Mouse (Mus musculus) kidney, adult 2 months (tissue): ENCODE results near the gene Scap. TPM values are rescaled to one million over a fixed set of nuclear protein-coding genes. Genes with fewer than 3 reads are reported as not detected.
A peak's percentile ranks its signal among the peaks of the same experiment; 100 is the strongest.
"Not testable (repeated sequence)": the region's sequence is repeated elsewhere in the genome, so short reads cannot be mapped to it uniquely, and the experiment has no call there.

Experiments used
- DNase-seq: peaks from one replicate; pipeline ENCODE4 v3.0.0; 2021
- H3K27ac ChIP-seq: fragments of 200-500 bp; 2 replicates; pipeline ENCODE4 v1.5.1; 2012; ENCODE audit warnings: low read depth, low read length, control low read depth, inconsistent platforms; ENCODE audit not compliant: insufficient read depth
- H3K27me3 ChIP-seq: fragments of 200-500 bp; replicated peaks from 2 replicates; pipeline ENCODE4 v1.6.1; 2012; ENCODE audit warnings: mild to moderate bottlenecking, moderate library complexity, low read length, inconsistent platforms; ENCODE audit not compliant: control insufficient read depth, insufficient read depth
- H3K36me3 ChIP-seq: fragments of 200-500 bp; 2 replicates; pipeline ENCODE4 v1.6.1; 2012; ENCODE audit warnings: mild to moderate bottlenecking, moderate library complexity, low read length, inconsistent platforms; ENCODE audit not compliant: control insufficient read depth, insufficient read depth
- H3K4me1 ChIP-seq: fragments of 200-500 bp; 2 replicates; pipeline ENCODE4 v1.6.1; 2011; ENCODE audit warnings: low read length; ENCODE audit not compliant: control insufficient read depth, insufficient read depth
- H3K4me3 ChIP-seq: fragments of 200-500 bp; 2 replicates; pipeline ENCODE4 v1.5.1; 2011; ENCODE audit warnings: mild to moderate bottlenecking, low read depth, low read length, control low read depth; ENCODE audit not compliant: insufficient read depth
- CTCF ChIP-seq: fragments of 200-500 bp; conservative IDR thresholded peaks from 2 replicates; pipeline ENCODE4 v1.5.1; 2011; ENCODE audit warnings: low read depth, mild to moderate bottlenecking, control low read depth, low read length, moderate library complexity, mixed read lengths; ENCODE audit not compliant: insufficient read depth, insufficient read length
- POLR2A ChIP-seq: fragments of 200-500 bp; IDR thresholded peaks from one replicate; pipeline ENCODE4 v1.6.1; 2011; ENCODE audit warnings: low read depth, low read length, control low read depth
- WGBS: fragments of 180-500 bp; shearing (Covaris S2); methylation state at CpG from one replicate; pipeline ENCODE4 v1.1.7; 2018; 5-methylcytosine and 5-hydroxymethylcytosine counted together
- polyA plus RNA-seq: library from polyadenylated mRNA; depleted of rRNA; stranded (reverse); fragments of >200 nt; gene quantifications from 2 replicates; pipeline ENCODE4 v1.2.3, GENCODE M21; 2012

Gene Scap
- polyA plus RNA-seq, 1 experiment = 44.8 TPM

- no peak overlapping the region for H3K4me3 ChIP-seq
Observed at GRCm38 (mm10) chr9:110361299-110361698, 28.2 kb downstream of the Scap start.

GRCm38 (mm10) chr9:110362337-110362736, 29.2 kb downstream of the Scap start:
- DNase-seq = peak; percentile 48
- Histone ChIP-seq H3K27ac (no peak overlapping the region), H3K4me1 (no peaks in the 10 kb centered on the region), H3K27me3 (no peaks in the 10 kb centered on the region), H3K4me3 (no peak overlapping the region), H3K36me3 (no peaks in the 10 kb centered on the region)
- TF ChIP-seq CTCF (no peak), POLR2A (no peak)
- 69% methylated on average over 10 of the region's 10 CpGs for whole genome bisulfite sequencing

More at GRCm38 (mm10) chr9:110361299-110361698, 28.2 kb downstream of the Scap start:
- H3K27ac ChIP-seq = no peak overlapping the region
- WGBS = 75% methylated on average over 12 of the region's 12 CpGs
- H3K27me3 ChIP-seq = no peaks in the 10 kb centered on the region
- no peaks in the 10 kb centered on the region for H3K4me1 ChIP-seq
- H3K36me3 ChIP-seq = no peaks in the 10 kb centered on the region
- TF ChIP-seq CTCF (no peak), POLR2A (no peak)
- no peak for DNase-seq

- H3K36me3 ChIP-seq = no peaks in the 10 kb centered on the region
- WGBS = 63% methylated on average over 5 of the region's 5 CpGs
- no peaks in the 10 kb centered on the region for H3K4me1 ChIP-seq
- H3K27ac ChIP-seq = no peak overlapping the region
- no peak overlapping the region for H3K4me3 ChIP-seq
- no peaks in the 10 kb centered on the region for H3K27me3 ChIP-seq
- peak; percentile 41 for DNase-seq
- no peak for TF ChIP-seq POLR2A
- no peak for TF ChIP-seq CTCF
Observed at GRCm38 (mm10) chr9:110366746-110367145, 33.7 kb downstream of the Scap start.

- WGBS = 92% methylated on average over 3 of the region's 3 CpGs
- Histone ChIP-seq H3K27me3 (no peaks in the 10 kb centered on the region), H3K36me3 (no peaks in the 10 kb centered on the region), H3K4me1 (no peaks in the 10 kb centered on the region), H3K4me3 (no peak overlapping the region), H3K27ac (no peak overlapping the region)
- TF ChIP-seq POLR2A = no peak
- no peak for TF ChIP-seq CTCF
- no peak for DNase-seq
Observed at GRCm38 (mm10) chr9:110369860-110370259, 36.8 kb downstream of the Scap start.

GRCm38 (mm10) chr9:110373871-110374270, 40.8 kb downstream of the Scap start:
- WGBS = 97% methylated on average over 13 of the region's 13 CpGs
- H3K4me1 ChIP-seq = no peaks in the 10 kb centered on the region
- no peaks in the 10 kb centered on the region for H3K36me3 ChIP-seq
- H3K27ac ChIP-seq = no peak overlapping the region
- no peaks in the 10 kb centered on the region for H3K27me3 ChIP-seq
- H3K4me3 ChIP-seq = no peak overlapping the region
- no peak for TF ChIP-seq CTCF
- no peak for TF ChIP-seq POLR2A
- no peak for DNase-seq

- 95% methylated on average over 3 of the region's 3 CpGs for WGBS
- Histone ChIP-seq H3K4me3 (no peak overlapping the region), H3K27ac (no peak overlapping the region), H3K27me3 (no peaks in the 10 kb centered on the region), H3K4me1 (no peaks in the 10 kb centered on the region), H3K36me3 (no peaks in the 10 kb centered on the region)
- no peak for DNase-seq
- TF ChIP-seq CTCF (no peak), POLR2A (no peak)
Observed at GRCm38 (mm10) chr9:110375668-110376067, 42.6 kb downstream of the Scap start.

- not testable (repeated sequence) for H3K4me3 ChIP-seq, H3K27ac ChIP-seq, DNase-seq, H3K36me3 ChIP-seq, H3K27me3 ChIP-seq, H3K4me1 ChIP-seq
- 84% methylated on average over 15 of the region's 15 CpGs for WGBS
Observed at GRCm38 (mm10) chr9:110377655-110378054, 44.6 kb downstream of the Scap start.

GRCm38 (mm10) chr9:110379361-110379760, 46.3 kb downstream of the Scap start:
- Histone ChIP-seq H3K4me3 (no peak overlapping the region), H3K27ac (no peak overlapping the region), H3K4me1 (no peaks in the 10 kb centered on the region), H3K27me3 (no peaks in the 10 kb centered on the region), H3K36me3 (no peaks in the 10 kb centered on the region)
- TF ChIP-seq CTCF (no peak), POLR2A (no peak)
- DNase-seq = no peak
- WGBS = 95% methylated on average over 8 of the region's 8 CpGs
